Mouse (Mus musculus) myocyte (in vitro differentiated cells): ENCODE results near the gene Spryd3.

ENCODE experiments used
- MAX ChIP-seq: IDR thresholded peaks from one replicate; pipeline ENCODE4 v1.6.1; 2011; ENCODE audit warnings: low read depth, mild to moderate bottlenecking, control low read depth
- MYOD1 ChIP-seq, 3 experiments: IDR thresholded peaks; one replicate each; pipeline ENCODE4 v1.6.1; 2011; ENCODE audit warnings: control low read depth in 2 of 3, low read depth in 2 of 3, mild to moderate bottlenecking in 2 of 3, moderate library complexity in 1 of 3; ENCODE audit not compliant: insufficient read length in 2 of 3, control insufficient read depth in 1 of 3
- POLR2A ChIP-seq: IDR thresholded peaks from one replicate; pipeline ENCODE4 v1.6.1; 2011; ENCODE audit warnings: low read depth, mild to moderate bottlenecking, control low read depth, moderate library complexity; ENCODE audit not compliant: insufficient read length

GRCm38 (mm10) chr15:102134709-102135108, 1.3 kb downstream of the Spryd3 start:
- no peak for TF ChIP-seq POLR2A
- TF ChIP-seq MYOD1 (IDR thresholded peaks at IDR 0.05; ENCODE audit: control insufficient read depth in 1 of 3, insufficient read length in 2 of 3, low read depth in 2 of 3): no peak
- TF ChIP-seq MAX: no peak
